Mouse (Mus musculus): ENCODE results near the gene Gnb3.
"Not testable (repeated sequence)": the region's sequence is repeated elsewhere in the genome, so short reads cannot be mapped to it uniquely, and the experiment has no call there.

The Gnb3 gene

GRCm38 (mm10) chr6:124856916-124857839 lies 17.1 kb upstream of the Gnb3 start, which contains the start of gene P3h3:
P3h3 (minus strand) TSS chr6:124857752.
- peak; percentile 79 to 86 for DNase-seq

- DNase-seq: no peak
Measured at GRCm38 (mm10) chr6:124856321-124856720, 16.2 kb upstream of the Gnb3 start.

GRCm38 (mm10) chr6:124854647-124855046 lies 14.6 kb upstream of the Gnb3 start:
- DNase-seq: no peak

GRCm38 (mm10) chr6:124850535-124850934 lies 10.5 kb upstream of the Gnb3 start:
- DNase-seq: no peak

- peak; percentile 89 to 94 for DNase-seq
Measured at GRCm38 (mm10) chr6:124847305-124847704, 7.2 kb upstream of the Gnb3 start.

DNA sequence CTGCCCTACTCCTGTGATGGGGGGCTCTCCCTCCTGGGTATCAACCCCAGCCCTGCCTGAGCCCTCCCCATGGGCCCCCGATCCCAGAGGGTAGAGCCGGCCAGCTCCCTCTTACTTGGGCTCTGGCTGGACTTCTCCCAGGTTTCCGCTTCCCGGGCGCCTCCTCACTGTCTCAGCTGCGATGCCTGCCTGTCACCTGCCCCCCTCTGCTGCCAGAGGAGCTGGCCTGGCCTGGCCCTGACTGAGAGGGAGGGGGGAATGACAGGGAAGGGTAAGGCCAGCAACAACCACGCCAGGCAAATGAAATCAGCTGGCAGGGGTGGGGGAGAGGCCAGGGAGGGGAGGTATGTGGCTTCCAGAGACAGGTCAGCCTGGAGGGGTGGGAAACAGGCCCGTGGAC lies 270 bp downstream of the Gnb3 start:
- no peak for DNase-seq

GRCm38 (mm10) chr6:124836411-124836810 lies 3.7 kb downstream of the Gnb3 start:
- no peak for DNase-seq

GRCm38 (mm10) chr6:124835531-124835930 lies 4.5 kb downstream of the Gnb3 start:
- no peak for DNase-seq

GRCm38 (mm10) chr6:124834512-124835081 lies 5.5 kb downstream of the Gnb3 start:
- no peak for DNase-seq

DNA sequence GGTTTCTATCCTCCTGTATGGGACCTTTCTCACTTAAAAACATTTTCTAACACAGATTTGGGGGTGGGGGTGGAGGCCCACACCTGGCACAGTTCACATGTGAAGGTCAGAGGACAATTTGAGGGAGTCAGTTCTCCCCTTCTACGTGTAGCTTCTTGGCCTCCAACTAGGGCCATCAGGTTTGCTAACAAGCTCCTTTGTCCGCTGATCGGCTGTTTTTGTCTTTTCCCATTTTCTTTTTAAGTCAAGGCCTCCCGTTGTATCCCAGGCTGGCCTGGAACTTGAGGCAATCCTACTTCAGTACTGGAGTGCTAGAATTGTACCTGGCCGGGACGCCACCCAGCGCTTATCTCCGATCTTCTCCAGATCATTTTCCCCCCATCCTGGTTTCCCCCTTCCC lies 8.4 kb downstream of the Gnb3 start:
- no peak for DNase-seq

DNA sequence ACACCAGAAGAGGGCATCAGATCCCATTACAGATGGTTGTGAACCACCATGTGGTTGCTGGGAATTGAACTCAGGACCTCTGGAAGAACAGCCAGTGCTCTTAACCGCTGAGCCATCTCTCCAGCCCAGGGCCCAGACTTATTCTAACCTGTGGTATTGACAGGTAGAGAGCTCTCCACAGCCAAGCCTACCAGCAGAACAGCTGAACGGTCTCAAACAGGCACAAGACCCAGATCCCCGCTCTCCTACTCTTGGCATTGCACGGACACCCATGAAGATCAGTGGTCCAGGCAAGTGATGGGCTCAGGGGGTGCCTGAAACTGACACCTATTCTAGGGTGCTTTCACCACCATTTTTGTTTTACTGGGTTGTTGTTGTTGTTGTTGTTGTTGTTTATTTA lies 8.9 kb downstream of the Gnb3 start:
- not testable (repeated sequence) for DNase-seq

GRCm38 (mm10) chr6:124829799-124830700 lies 10.0 kb downstream of the Gnb3 start:
- DNase-seq: peak; percentile 94 to 98

DNA sequence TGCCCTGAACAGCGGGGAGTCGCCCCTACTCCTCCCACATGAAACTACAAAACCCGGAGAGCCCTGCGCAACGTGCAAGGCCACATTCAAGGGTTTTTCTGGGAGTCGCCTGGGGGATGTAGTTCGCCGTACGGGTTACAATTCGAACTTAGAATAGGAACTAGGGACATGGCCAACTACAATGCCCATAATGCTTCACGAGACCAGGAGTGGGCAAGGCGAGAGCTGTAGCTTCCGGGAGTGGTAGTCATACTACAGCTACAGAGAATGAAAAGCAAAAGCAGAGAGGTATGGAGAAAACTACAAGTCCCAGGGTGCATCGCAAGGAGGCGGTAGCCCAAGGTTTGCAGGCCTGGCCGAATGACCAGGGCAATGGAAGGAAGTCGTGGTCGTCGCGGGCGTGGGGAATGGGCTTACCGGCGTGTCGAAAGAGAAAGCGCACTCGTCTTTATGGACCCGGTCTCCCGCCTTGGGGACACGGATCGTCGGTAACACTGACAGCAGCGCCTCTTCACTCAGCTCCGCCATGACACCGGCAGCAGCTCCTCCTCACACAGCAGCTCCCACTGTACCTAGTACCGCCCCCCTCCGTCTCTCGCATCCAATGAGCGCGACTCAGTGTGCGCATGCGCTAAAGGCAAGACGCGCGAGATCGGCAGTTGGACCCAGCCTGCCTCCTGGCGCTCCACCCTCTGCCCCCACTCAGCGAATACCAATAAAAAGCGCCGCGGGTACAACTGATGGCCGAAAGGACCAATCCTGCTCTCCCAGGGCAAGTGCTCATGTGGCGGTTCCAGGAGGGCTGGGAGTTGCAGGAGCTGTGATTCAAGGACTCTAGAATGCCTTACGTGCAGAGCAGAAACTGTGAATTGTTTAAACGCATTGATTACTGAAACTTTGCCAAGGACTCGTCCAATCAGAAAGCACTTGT lies 10.9 kb downstream of the Gnb3 start, which contains the start of the genes Usp5 and Cdca3:
TSS of gene Usp5 (minus strand) at position 617 of the 931 bp plus-strand sequence.
TSS of gene Cdca3 (plus strand) at position 680 of the 931 bp plus-strand sequence.
- peak; percentile 98 to 100 for DNase-seq

DNA sequence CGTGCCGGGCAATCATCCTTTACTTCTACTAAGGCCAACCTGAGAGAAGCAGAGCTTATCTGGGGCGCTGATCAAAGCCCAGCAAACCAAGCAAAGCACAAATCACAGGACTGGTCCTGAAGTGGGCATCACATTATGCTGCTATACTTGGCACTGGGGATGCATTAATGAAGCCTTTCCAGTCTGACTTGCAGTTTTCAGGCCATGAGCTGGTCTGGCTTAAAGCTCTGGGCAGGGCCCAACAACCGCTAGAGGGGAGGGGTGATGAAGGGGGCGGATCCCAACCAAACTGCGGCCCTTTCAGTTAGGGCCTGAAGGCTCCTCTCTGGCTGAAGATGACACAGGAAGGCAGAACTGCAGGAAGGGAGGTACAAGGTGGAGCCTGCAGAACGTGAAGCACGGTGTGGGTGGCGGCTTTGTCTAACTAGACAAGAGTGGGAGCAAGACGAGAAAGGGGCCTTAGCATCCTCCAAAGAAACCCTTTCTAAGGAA lies 11.9 kb downstream of the Gnb3 start:
- DNase-seq: peak; percentile 58

DNA sequence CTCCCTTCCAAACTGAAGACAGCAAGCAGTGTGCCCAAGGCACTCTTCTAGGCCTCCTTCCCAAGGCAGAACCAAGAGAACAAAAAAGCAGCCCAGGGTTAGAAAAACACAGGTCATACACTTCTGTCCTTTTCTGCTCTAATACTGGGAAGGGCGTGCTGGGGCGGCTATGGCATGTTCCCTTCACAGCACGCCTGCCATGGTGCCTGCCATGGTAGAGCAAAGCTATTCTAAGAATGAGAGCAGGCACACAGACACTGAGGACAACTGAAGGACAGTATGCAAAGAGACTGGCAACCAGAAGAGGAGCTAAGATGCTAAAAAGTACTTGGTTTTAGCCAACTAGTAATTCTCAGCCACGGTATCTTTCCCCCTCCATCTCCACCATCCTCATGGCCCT lies 18.0 kb downstream of the Gnb3 start:
- no peak for DNase-seq

DNA sequence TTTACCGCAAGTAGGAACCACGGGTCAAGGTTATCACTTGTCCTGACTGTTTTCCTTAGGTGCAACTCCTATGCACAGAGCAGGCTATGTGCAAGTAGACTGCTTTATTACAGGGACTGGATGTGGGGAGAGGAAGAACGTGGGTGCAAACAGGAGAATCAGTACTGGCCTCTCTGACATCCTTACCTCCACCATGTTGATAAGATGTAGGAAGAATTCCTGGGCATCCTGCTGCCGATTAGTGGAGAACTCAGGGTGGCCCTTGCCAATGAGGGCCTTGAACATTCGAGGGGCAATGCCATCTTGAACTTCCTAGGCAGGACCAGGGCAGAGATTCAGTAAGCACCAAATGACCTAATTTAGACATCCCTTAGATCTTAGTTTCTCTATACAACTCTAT lies 19.2 kb downstream of the Gnb3 start:
- no peak for DNase-seq

- DNase-seq: no peak
Measured at GRCm38 (mm10) chr6:124817971-124818370, 22.1 kb downstream of the Gnb3 start.

DNA sequence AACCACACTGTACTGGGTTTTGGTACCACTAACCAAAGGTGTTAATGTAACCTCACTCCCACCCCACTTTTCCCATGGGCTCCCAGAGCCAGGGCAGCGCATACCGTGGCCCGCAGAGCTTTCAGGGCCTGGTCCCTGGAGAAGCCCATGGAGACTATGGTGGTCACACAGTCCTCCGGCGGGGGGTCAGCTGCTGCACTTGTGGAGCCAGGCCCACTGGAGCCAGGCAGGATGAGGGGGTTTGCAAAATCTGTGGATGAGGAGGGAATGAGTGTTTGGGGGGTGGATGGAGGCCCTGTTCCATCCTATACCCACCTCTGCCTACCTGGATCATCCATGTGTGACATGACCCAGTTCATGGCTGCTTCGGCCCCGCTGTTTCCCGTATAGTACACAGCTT lies 22.5 kb downstream of the Gnb3 start:
- DNase-seq: no peak

- DNase-seq: no peak
Measured at GRCm38 (mm10) chr6:124817125-124817524, 22.9 kb downstream of the Gnb3 start.

DNA sequence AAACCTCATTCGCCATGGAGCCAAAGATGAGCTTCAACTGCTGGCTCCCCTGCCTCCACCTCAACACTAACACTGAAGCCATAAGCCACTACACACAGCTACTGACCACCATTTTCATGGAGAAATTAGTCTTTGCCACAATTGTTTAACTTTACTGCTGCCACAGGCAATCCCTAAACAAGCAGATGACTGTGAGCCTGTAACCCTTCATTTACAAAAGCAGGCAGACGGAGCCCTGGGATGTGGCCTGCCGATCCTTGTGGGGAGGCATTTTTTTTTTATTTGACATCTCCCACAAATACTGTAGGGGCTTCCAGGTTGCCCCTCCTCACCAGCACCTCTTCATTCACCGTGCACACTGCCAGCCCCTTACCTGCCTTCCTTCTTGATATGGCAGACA lies 23.5 kb downstream of the Gnb3 start:
- no peak for DNase-seq

Data from kidney, postnatal 36 days (tissue).